Mouse (Mus musculus): Measurements from ENCODE around the gene Slc32a1.

Slc32a1 gene

GRCm38 (mm10) chr2:158612671-158613250 lies 2.2 kb downstream of the Slc32a1 start:
- no peak for DNase-seq (ENCODE audit: low read depth, low spot score)

- DNase-seq (ENCODE audit: low read depth, low spot score): peak; percentile 58
Observed at GRCm38 (mm10) chr2:158613541-158614417, 3.2 kb downstream of the Slc32a1 start.

GRCm38 (mm10) chr2:158614418-158614955 lies 3.9 kb downstream of the Slc32a1 start:
- no peak for DNase-seq (ENCODE audit: low read depth, low spot score)

- DNase-seq (ENCODE audit: low read depth, low spot score): no peak
Observed at GRCm38 (mm10) chr2:158615161-158615680, 4.7 kb downstream of the Slc32a1 start.

GRCm38 (mm10) chr2:158615702-158616101 lies 5.1 kb downstream of the Slc32a1 start:
- DNase-seq (ENCODE audit: low read depth, low spot score): no peak

GRCm38 (mm10) chr2:158616296-158616695 lies 5.7 kb downstream of the Slc32a1 start:
- DNase-seq (ENCODE audit: low read depth, low spot score): no peak

GRCm38 (mm10) chr2:158616790-158617189 lies 6.2 kb downstream of the Slc32a1 start:
- no peak for DNase-seq (ENCODE audit: low read depth, low spot score)

GRCm38 (mm10) chr2:158624718-158625222 lies 14.2 kb downstream of the Slc32a1 start, which contains the start of gene Actr5:
TSS of gene Actr5 (plus strand) at chr2:158624888.
- DNase-seq (ENCODE audit: low read depth, low spot score): peak; percentile 99

- DNase-seq (ENCODE audit: low read depth, low spot score): no peak
Observed at GRCm38 (mm10) chr2:158625231-158625630, 14.7 kb downstream of the Slc32a1 start.

GRCm38 (mm10) chr2:158625697-158626096 lies 15.1 kb downstream of the Slc32a1 start:
- DNase-seq (ENCODE audit: low read depth, low spot score): no peak

- no peak for DNase-seq (ENCODE audit: low read depth, low spot score)
Observed at GRCm38 (mm10) chr2:158628858-158629257, 18.3 kb downstream of the Slc32a1 start.

- DNase-seq (ENCODE audit: low read depth, low spot score): peak; percentile 25
Observed at GRCm38 (mm10) chr2:158629414-158629813, 18.8 kb downstream of the Slc32a1 start.

- no peak for DNase-seq (ENCODE audit: low read depth, low spot score)
Observed at GRCm38 (mm10) chr2:158631873-158632272, 21.3 kb downstream of the Slc32a1 start.

GRCm38 (mm10) chr2:158641869-158642268 lies 31.3 kb downstream of the Slc32a1 start:
- peak; percentile 64 for DNase-seq (ENCODE audit: low read depth, low spot score)

- DNase-seq (ENCODE audit: low read depth, low spot score): no peak
Observed at GRCm38 (mm10) chr2:158642587-158642986, 32.0 kb downstream of the Slc32a1 start.

- no peak for DNase-seq (ENCODE audit: low read depth, low spot score)
Observed at GRCm38 (mm10) chr2:158643791-158644190, 33.2 kb downstream of the Slc32a1 start.

- no peak for DNase-seq (ENCODE audit: low read depth, low spot score)
Observed at GRCm38 (mm10) chr2:158651159-158651908, 40.8 kb downstream of the Slc32a1 start.

- DNase-seq (ENCODE audit: low read depth, low spot score): peak; percentile 80
Observed at GRCm38 (mm10) chr2:158652985-158653384, 42.4 kb downstream of the Slc32a1 start.

GRCm38 (mm10) chr2:158654717-158655116 lies 44.1 kb downstream of the Slc32a1 start:
- no peak for DNase-seq (ENCODE audit: low read depth, low spot score)

GRCm38 (mm10) chr2:158655806-158656205 lies 45.2 kb downstream of the Slc32a1 start:
- no peak for DNase-seq (ENCODE audit: low read depth, low spot score)

- no peak for DNase-seq (ENCODE audit: low read depth, low spot score)
Observed at GRCm38 (mm10) chr2:158658822-158659221, 48.3 kb downstream of the Slc32a1 start.

Measured in A20 (cell line).